Mouse (Mus musculus) neutrophil, adult 83 days (primary cell): ENCODE measurements around the gene Ttc29. TPM values are rescaled to one million over a fixed set of nuclear protein-coding genes. Genes with fewer than 3 reads are reported as not detected.

Experiments used
- total RNA-seq, 2 experiments: library from RNA; stranded (reverse); gene quantifications; one replicate each; pipeline ENCODE4 v1.2.4; 2023

Gene Ttc29
- total RNA-seq: not detected

GRCm38 (mm10) chr8:78213074-78213473 is at the start of gene Ttc29:
TSS of gene Ttc29 (plus strand) at chr8:78213297.

GRCm38 (mm10) chr8:78436071-78436651 is 223.1 kb downstream of the Ttc29 start, which contains the start of gene Pou4f2:
TSS of gene Pou4f2 (minus strand) at chr8:78436645.

Other genes starting within 250 kb of the Ttc29 start
- not detected for gene Pou4f2, start 223.3 kb downstream of the Ttc29 start, total RNA-seq